Mouse (Mus musculus) megakaryocyte, embryonic 14.5 days (primary cell): Measurements from ENCODE around the gene Ttc23. TPM values are rescaled to one million over a fixed set of nuclear protein-coding genes. Genes with fewer than 3 reads are reported as not detected.
A peak's percentile ranks its signal among the peaks of the same experiment; 100 is the strongest.

Source experiments
- H3K27me3 ChIP-seq: replicated peaks from 2 replicates; pipeline ENCODE3; 2012; ENCODE audit warnings: inconsistent platforms
- H3K36me3 ChIP-seq: replicated peaks from 2 replicates; pipeline ENCODE3; 2012; ENCODE audit warnings: low read length, inconsistent platforms, mixed read lengths
- H3K4me1 ChIP-seq: 2 replicates; pipeline ENCODE4 v1.6.1; 2012; ENCODE audit warnings: inconsistent platforms
- H3K4me3 ChIP-seq: replicated peaks from 2 replicates; pipeline ENCODE3; 2012; ENCODE audit warnings: moderate library complexity, mild to moderate bottlenecking, inconsistent platforms
- H3K9me3 ChIP-seq: 2 replicates; pipeline ENCODE4 v1.6.1; 2012; ENCODE audit warnings: inconsistent platforms
- FLI1 ChIP-seq: IDR thresholded peaks from 2 replicates; pipeline ENCODE4 v1.6.1; 2012; ENCODE audit warnings: low read length, inconsistent platforms, mixed read lengths
- GATA1 ChIP-seq: IDR thresholded peaks from 3 replicates; pipeline ENCODE4 v1.6.1; 2012; ENCODE audit warnings: mixed read lengths, low read length, inconsistent platforms, borderline replicate concordance
- polyA plus RNA-seq: library from polyadenylated mRNA; stranded (reverse); fragments of >175 nt; gene quantifications from 2 replicates; pipeline ENCODE4 v1.2.3, GENCODE M21; 2012; ENCODE audit warnings: low replicate concordance; ENCODE audit not compliant: insufficient read depth

Gene Ttc23
- polyA plus RNA-seq, 1 experiment = 4.3 TPM

DNA sequence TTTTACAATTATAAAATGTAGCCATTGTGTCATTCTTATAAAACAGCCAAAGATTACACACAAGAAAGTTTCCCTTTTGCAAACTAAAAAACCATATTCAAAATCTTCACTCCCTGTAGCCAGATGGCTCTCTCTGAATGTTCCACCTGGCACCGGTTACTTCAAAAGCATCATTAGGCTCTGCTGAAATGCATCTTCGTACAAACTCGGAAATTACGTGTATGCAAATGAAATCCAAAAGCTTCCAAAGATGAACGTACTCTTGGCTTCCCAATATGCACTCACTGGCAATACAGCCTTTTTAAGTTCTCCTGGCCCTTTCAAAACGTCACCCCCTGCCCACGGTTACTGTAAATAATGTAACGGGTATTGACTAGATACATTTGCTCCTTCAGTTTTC, 2.9 kb upstream of the Ttc23 start:
- Histone ChIP-seq H3K9me3 (no peaks in the 10 kb centered on the region), H3K27me3 (no peaks in the 10 kb centered on the region), H3K4me1 (peaks cover 13% of the 10 kb centered on the region), H3K4me3 (peak overlapping the region; percentile 99), H3K36me3 (peaks cover 10% of the 10 kb centered on the region)
- no peak for TF ChIP-seq GATA1
- no peak for TF ChIP-seq FLI1

DNA sequence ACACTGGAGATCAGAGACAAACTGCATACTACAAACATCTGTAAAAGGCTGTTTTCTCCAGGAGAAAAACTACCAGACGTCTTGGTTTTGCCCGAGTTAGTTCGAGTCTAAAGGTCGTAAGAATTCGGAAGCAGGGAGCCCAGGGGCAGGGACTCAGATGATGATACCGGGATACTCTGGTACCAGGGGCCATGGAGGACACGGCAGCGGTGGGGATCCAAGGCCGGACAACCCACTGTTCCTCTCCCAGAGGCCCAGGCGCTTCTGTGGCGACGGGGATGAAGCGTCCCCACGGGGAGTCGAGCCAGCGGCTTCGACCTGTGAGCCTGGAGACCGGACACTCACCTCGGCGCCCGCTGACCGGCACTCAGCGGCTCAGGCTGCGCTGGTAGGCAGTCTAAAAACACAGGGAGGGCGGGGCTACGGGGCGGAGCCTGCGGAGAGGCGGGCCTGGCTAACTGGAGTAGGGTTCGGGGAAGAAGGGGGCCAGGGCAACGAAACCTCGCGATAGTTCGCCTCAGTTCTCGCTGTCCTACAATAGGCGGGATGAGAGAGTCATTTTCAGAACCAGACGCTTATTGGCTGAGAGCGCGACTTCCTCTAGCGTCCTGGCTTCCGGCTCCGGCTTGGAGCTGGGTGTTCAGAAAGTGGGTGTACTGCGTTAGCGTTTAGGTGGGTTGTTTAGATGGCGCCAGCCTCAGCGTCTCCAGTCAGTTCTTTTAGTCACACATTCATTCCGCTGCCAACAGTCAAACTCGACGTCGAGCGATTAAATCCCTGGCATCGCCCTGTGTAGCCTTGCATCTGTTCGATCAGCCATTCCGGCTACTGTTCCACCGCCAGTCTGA, 2.2 kb upstream of the Ttc23 start, which contains the start of gene Lrrc28:
TSS of gene Lrrc28 (minus strand) at position 436 of the 848 bp plus-strand sequence.
- H3K4me1 ChIP-seq = peaks cover 17% of the 10 kb centered on the region
- no peaks in the 10 kb centered on the region for H3K27me3 ChIP-seq
- peaks cover 10% of the 10 kb centered on the region for H3K36me3 ChIP-seq
- TF ChIP-seq GATA1 (no peak), FLI1 (no peak)
- H3K9me3 ChIP-seq = no peaks in the 10 kb centered on the region
- peak within 1 kb of the TSS; percentile 99 for H3K4me3 ChIP-seq

DNA sequence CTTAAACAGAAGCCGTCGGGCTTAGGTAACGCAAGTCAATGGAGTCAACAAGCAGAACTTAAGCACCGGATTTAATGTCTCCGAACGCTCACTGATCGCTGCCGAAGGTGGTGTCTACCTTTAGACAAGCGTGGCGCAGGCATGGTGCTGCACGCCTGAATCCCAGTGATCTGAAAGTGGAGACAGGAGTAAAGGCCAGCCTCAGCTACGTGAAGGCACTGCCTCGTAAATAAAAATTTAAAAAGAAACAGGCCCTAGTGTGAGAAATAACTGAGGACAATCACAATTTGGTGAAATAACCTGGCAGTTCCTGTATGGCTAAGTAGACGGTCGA, 1.6 kb upstream of the Ttc23 start:
- Histone ChIP-seq H3K9me3 (no peaks in the 10 kb centered on the region), H3K4me1 (peaks cover 20% of the 10 kb centered on the region), H3K4me3 (peak overlapping the region; percentile 99), H3K27me3 (no peaks in the 10 kb centered on the region), H3K36me3 (peaks cover 5% of the 10 kb centered on the region)
- TF ChIP-seq GATA1 (no peak), FLI1 (no peak)

DNA sequence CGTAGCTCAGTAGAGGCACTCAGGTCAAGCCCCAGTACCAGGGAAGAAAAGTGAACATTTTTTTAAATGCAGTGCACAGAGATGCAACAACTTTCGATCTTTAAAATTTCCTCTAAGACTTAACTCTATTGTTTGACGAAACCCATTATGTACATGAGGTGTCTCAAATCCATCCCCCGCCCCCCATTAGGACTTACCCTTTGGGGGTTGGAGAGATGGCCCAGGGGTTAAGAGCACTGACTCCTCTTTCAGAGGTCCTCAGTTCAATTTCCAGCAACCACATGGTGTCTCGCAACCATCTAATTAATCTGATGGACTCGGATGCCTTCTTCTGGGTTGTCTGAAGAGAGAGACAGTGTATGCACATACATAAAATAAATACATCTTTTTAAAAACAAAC, 1.1 kb upstream of the Ttc23 start:
- peak overlapping the region; percentile 99 for H3K4me3 ChIP-seq
- H3K36me3 ChIP-seq = no peaks in the 10 kb centered on the region
- TF ChIP-seq FLI1 (no peak), GATA1 (no peak)
- no peaks in the 10 kb centered on the region for H3K27me3 ChIP-seq
- no peaks in the 10 kb centered on the region for H3K9me3 ChIP-seq
- peaks cover 22% of the 10 kb centered on the region for H3K4me1 ChIP-seq

DNA sequence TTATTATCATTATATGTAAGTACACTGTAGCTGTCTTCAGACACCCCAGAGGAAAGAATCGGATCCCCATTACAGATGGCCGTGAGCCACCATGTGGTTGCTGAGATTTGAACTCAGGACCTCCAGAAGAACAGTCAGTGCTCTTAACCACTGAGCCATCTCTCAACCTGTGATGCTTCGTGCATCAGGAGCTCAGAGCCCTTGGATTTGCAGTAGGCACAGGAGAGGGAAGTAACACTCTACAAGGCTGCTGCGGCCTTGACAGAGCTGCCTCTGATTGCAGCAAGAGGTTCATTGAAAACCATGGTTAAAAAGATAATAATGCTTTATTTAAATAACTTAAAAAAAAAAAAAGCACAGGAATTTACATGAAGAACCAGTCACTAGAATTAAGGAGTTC, 1.2 kb downstream of the Ttc23 start:
- Histone ChIP-seq H3K36me3 (no peaks in the 10 kb centered on the region), H3K4me3 (no peak overlapping the region), H3K27me3 (no peaks in the 10 kb centered on the region), H3K4me1 (peaks cover 28% of the 10 kb centered on the region), H3K9me3 (no peaks in the 10 kb centered on the region)
- TF ChIP-seq GATA1 (no peak), FLI1 (no peak)

DNA sequence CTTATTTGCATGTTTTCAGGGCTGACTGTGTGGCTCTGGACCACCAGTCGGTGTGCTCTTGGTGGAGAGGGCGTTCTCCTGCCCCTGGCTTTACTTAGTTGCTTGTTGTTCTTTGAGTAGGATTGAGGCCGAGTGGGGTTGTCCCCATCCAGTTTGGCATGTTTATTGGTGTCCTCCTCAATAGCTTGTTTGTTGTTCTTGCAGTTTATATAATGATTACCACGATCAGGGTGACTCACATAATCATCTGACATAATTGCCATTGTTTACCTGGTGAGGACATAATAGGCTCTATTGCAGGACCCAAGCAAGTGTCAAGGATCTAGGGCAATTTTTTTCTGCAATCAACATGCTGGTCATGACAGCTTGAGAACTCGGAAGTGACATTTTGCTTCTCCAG, 5.0 kb downstream of the Ttc23 start:
- no peaks in the 10 kb centered on the region for H3K36me3 ChIP-seq
- H3K4me1 ChIP-seq = peaks cover 31% of the 10 kb centered on the region
- no peak overlapping the region for H3K4me3 ChIP-seq
- no peaks in the 10 kb centered on the region for H3K27me3 ChIP-seq
- TF ChIP-seq FLI1 (no peak), GATA1 (no peak)
- H3K9me3 ChIP-seq = no peaks in the 10 kb centered on the region

DNA sequence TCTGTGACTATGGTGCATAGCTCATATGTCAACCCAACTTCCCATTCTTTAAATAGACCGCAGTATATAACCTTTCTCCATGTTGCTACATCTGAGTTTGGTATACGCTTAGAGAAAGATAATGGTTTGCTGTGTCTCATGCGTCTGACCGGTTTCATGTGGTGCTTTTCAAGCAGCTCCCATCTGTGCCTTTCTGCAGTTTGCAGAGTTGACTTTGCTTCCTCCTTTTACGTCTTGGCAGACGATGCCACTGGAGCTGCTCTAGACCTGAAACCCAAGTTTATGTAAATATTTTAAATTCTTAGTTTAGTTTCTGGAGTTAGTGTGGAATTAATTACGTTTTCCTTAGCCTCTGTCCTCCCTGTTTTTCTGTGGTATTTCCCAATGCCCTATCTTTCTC, 7.5 kb downstream of the Ttc23 start:
- Histone ChIP-seq H3K4me1 (peaks cover 38% of the 10 kb centered on the region), H3K9me3 (0 out of 2 replicates have a peak, but pooled peaks cover 6% of the 10 kb centered on the region)
- TF ChIP-seq GATA1 (no peak), FLI1 (no peak)

DNA sequence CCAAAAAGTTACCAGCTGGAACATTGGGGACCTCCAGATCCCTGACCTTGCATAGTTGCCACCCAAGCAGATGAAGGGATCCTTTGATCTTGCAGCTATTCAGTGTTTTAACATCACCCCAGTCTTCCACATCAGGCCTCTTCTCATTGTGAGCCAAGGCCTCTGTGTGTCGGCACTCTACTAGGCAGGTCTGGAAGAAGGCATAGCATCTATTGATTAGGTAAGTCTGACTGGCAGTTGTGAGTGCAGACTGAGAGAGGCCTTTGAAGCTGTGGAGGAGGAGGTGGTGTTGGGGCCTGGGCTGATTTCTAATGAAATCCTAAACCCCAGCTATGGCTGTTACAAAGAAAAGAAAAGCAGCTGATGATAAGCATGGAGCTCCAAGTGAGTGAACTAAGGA, 8.0 kb downstream of the Ttc23 start:
- Histone ChIP-seq H3K9me3 (0 out of 2 replicates have a peak, but pooled peaks cover 6% of the 10 kb centered on the region), H3K27me3 (no peaks in the 10 kb centered on the region), H3K4me1 (peaks cover 35% of the 10 kb centered on the region), H3K4me3 (no peak overlapping the region), H3K36me3 (no peaks in the 10 kb centered on the region)
- no peak for TF ChIP-seq GATA1
- no peak for TF ChIP-seq FLI1

More for the DNA sequence above, 7.5 kb downstream of the Ttc23 start:
- no peaks in the 10 kb centered on the region for H3K36me3 ChIP-seq
- H3K27me3 ChIP-seq = no peaks in the 10 kb centered on the region
- H3K4me3 ChIP-seq = no peak overlapping the region

DNA sequence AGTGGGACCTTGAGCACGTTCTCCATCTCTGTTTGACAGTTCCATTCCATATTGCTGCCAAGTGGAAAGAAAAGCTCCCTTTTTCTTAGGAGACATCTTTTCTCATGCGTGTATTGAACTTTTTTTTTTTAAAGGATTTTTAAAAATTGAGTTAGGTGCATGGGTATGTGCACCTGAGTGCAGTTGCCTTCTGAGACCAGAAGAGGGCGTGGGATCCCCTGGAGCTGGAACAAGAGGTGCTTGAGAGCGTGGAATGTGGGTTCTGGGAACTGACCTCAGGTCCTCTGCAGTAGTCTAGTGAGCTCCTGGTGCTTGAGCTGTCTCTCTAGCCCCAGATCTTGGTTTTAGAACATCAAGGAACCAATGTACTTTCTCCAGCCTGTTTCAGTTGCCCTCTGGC, 10.9 kb downstream of the Ttc23 start:
- no peak for TF ChIP-seq GATA1
- no peak for TF ChIP-seq FLI1
- H3K9me3 ChIP-seq = 0 out of 2 replicates have a peak, but pooled peaks cover 6% of the 10 kb centered on the region
- H3K36me3 ChIP-seq = peaks cover 9% of the 10 kb centered on the region

DNA sequence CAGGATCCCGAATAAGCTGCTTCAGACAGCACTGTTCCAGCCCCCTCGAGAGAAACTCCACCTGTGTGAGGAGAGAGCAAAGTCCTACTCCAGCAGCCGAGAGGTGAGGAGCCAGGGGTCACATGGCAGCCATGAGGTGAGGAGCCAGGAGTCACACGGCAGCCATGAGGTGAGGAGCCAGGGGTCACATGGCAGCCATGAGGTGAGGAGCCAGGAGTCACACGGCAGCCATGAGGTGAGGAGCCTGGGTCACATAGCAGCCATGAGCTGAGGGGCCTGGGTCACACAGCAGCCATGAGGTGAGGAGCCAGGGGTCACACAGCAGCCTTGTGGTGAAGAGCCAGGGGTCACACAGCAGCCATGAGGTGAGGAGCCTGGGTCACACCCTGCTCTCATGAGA, 15.2 kb downstream of the Ttc23 start:
- peaks cover 32% of the 10 kb centered on the region for H3K4me1 ChIP-seq
- TF ChIP-seq FLI1 (no peak), GATA1 (no peak)
- H3K9me3 ChIP-seq = 0 out of 2 replicates have a peak, but pooled peaks cover 6% of the 10 kb centered on the region
- H3K4me3 ChIP-seq = no peak overlapping the region
- peaks cover 21% of the 10 kb centered on the region for H3K36me3 ChIP-seq
- H3K27me3 ChIP-seq = no peaks in the 10 kb centered on the region

More for the DNA sequence above, 10.9 kb downstream of the Ttc23 start:
- H3K4me3 ChIP-seq = no peak overlapping the region
- H3K27me3 ChIP-seq = no peaks in the 10 kb centered on the region
- peaks cover 44% of the 10 kb centered on the region for H3K4me1 ChIP-seq
